Mouse (Mus musculus) gastrocnemius, postnatal 36 days (tissue): ENCODE measurements around the gene A730061H03Rik. TPM values are rescaled to one million over a fixed set of nuclear protein-coding genes. Genes with fewer than 3 reads are reported as not detected.

Experiments
- DNase-seq, 2 experiments: peaks; one replicate each; pipeline ENCODE4 v3.0.0; 2022
- intact Hi-C: fragments of 180-260 bp; cut with DNase I; formaldehyde crosslinking; loops from one replicate; pipeline ENCODE4 v1.15.1; 2025
- long read RNA-seq, 2 experiments: library from polyadenylated mRNA; stranded (forward); transcript quantifications; one replicate each; pipeline ENCODE4 v2.0.0; 2021
- total RNA-seq, 2 experiments: library from RNA; stranded (reverse); gene quantifications; 2 replicates each; pipeline ENCODE4 v1.2.3; 2021

A730061H03Rik gene
- total RNA-seq = not detected
- long read RNA-seq, experiment 1 = 0 reads
- long read RNA-seq, experiment 2 = 0 reads

- intact Hi-C loops = loop anchor here (5.0 kb wide), 1 partner anchor 42 kb away; the partner anchor contains the start of gene Irf9
- peak; percentile 97 to 98 for DNase-seq
Observed at GRCm38 (mm10) chr14:55560202-55561073, at the start of gene A730061H03Rik. A730061H03Rik (minus strand) TSS chr14:55560406.

- no peak for DNase-seq
- intact Hi-C loops = no loop called here
Observed at GRCm38 (mm10) chr14:55608339-55608738, 48.1 kb upstream of the A730061H03Rik start.

- intact Hi-C loops = no loop called here
- DNase-seq = no peak
Observed at GRCm38 (mm10) chr14:55605743-55606459, 45.7 kb upstream of the A730061H03Rik start.

- intact Hi-C loops = loop anchor here (5.0 kb wide), 1 partner anchor 43 kb away; the partner anchor contains the start of genes A730061H03Rik and Dcaf11
- DNase-seq = no peak
Observed at GRCm38 (mm10) chr14:55604823-55605222, 44.6 kb upstream of the A730061H03Rik start.

- intact Hi-C loops = loop anchor here (2.0 to 5.0 kb wide), 2 partner anchors 42 to 107 kb away; partner anchors contain the start of genes A730061H03Rik and Dcaf11
- DNase-seq = peak; percentile 88 to 89
Observed at GRCm38 (mm10) chr14:55603633-55604576, 43.7 kb upstream of the A730061H03Rik start.

- intact Hi-C loops = loop anchor here (2.0 to 5.0 kb wide), 2 partner anchors 41 to 106 kb away; partner anchors contain the start of genes A730061H03Rik and Dcaf11
- no peak for DNase-seq
Observed at GRCm38 (mm10) chr14:55603271-55603632, 43.0 kb upstream of the A730061H03Rik start, which contains the start of gene Irf9. Irf9 (plus strand) TSS chr14:55603571.

- intact Hi-C loops = no loop called here
Observed at GRCm38 (mm10) chr14:55598521-55599390, 38.5 kb upstream of the A730061H03Rik start.

GRCm38 (mm10) chr14:55596036-55596690 lies 36.0 kb upstream of the A730061H03Rik start:
- intact Hi-C loops = no loop called here
- DNase-seq = no peak

More at GRCm38 (mm10) chr14:55598521-55599390, 38.5 kb upstream of the A730061H03Rik start:
- no peak for DNase-seq

GRCm38 (mm10) chr14:55592226-55592625 lies 32.0 kb upstream of the A730061H03Rik start:
- intact Hi-C loops = loop anchor here (5.0 kb wide), 1 partner anchor 40 kb away; no protein-coding TSS in a partner anchor

GRCm38 (mm10) chr14:55591331-55591891 lies 31.2 kb upstream of the A730061H03Rik start, which contains the start of gene Rnf31:
Rnf31 (plus strand) TSS chr14:55591708.
- DNase-seq = peak; percentile 91 to 93
- intact Hi-C loops = loop anchor here (5.0 kb wide), 1 partner anchor 41 kb away; no protein-coding TSS in a partner anchor

More at GRCm38 (mm10) chr14:55592226-55592625, 32.0 kb upstream of the A730061H03Rik start:
- DNase-seq = no peak

- intact Hi-C loops = loop anchor here (5.0 kb wide), 1 partner anchor 41 kb away; no protein-coding TSS in a partner anchor
Observed at GRCm38 (mm10) chr14:55590748-55591330, 30.6 kb upstream of the A730061H03Rik start, which contains the start of gene Psme2. Psme2 (minus strand) TSS chr14:55591113.

GRCm38 (mm10) chr14:55589771-55590448 lies 29.7 kb upstream of the A730061H03Rik start:
- intact Hi-C loops = loop anchor here (5.0 kb wide), 1 partner anchor 42 kb away; no protein-coding TSS in a partner anchor
- no peak for DNase-seq

More at GRCm38 (mm10) chr14:55590748-55591330, 30.6 kb upstream of the A730061H03Rik start, which contains the start of gene Psme2:
- DNase-seq = peak; percentile 89 to 93

GRCm38 (mm10) chr14:55589271-55589670 lies 29.1 kb upstream of the A730061H03Rik start:
- intact Hi-C loops = no loop called here
- DNase-seq = no peak

- DNase-seq = no peak
- intact Hi-C loops = no loop called here
Observed at GRCm38 (mm10) chr14:55586149-55586548, 25.9 kb upstream of the A730061H03Rik start.

GRCm38 (mm10) chr14:55585566-55585960 lies 25.4 kb upstream of the A730061H03Rik start:
- intact Hi-C loops = no loop called here
- no peak for DNase-seq
